Mouse (Mus musculus) forebrain, embryonic 16.5 days (tissue): ENCODE results near the gene Dnmbp. TPM values are rescaled to one million over a fixed set of nuclear protein-coding genes. Genes with fewer than 3 reads are reported as not detected.
A peak's percentile ranks its signal among the peaks of the same experiment; 100 is the strongest.

Experiments used
- ATAC-seq: fragments of 200-750 bp; cut with Nextera tagmentation; 2 replicates; pipeline ENCODE4 v1.8.0; 2017; ENCODE audit warnings: mild to moderate bottlenecking, moderate library complexity
- H3K27ac ChIP-seq: fragments of 300-500 bp; sonication (generic); 2 replicates; pipeline ENCODE4 v1.5.1; 2014; ENCODE audit warnings: low read length, control low read depth
- H3K27me3 ChIP-seq: fragments of 300-500 bp; sonication (generic); replicated peaks from 2 replicates; pipeline ENCODE4 v1.6.1; 2014; ENCODE audit warnings: low read length; ENCODE audit not compliant: control insufficient read depth, insufficient read depth
- H3K36me3 ChIP-seq: fragments of 300-500 bp; sonication (generic); 2 replicates; pipeline ENCODE4 v1.6.1; 2014; ENCODE audit not compliant: control insufficient read depth, insufficient read depth
- H3K4me1 ChIP-seq: fragments of 300-500 bp; sonication (generic); replicated peaks from 2 replicates; pipeline ENCODE4 v1.6.1; 2014; ENCODE audit warnings: low read length; ENCODE audit not compliant: control insufficient read depth, insufficient read depth
- H3K4me2 ChIP-seq: fragments of 300-500 bp; sonication (generic); 2 replicates; pipeline ENCODE4 v1.6.1; 2014; ENCODE audit warnings: mild to moderate bottlenecking, low read length, control low read depth
- H3K4me3 ChIP-seq: fragments of 300-500 bp; sonication (generic); replicated peaks from 2 replicates; pipeline ENCODE4 v1.5.1; 2014; ENCODE audit warnings: mild to moderate bottlenecking, low read length, control low read depth
- H3K9ac ChIP-seq: fragments of 300-500 bp; sonication (generic); replicated peaks from 2 replicates; pipeline ENCODE4 v1.6.1; 2014; ENCODE audit warnings: low read depth, low read length, control low read depth
- H3K9me3 ChIP-seq: fragments of 300-500 bp; sonication (generic); 2 replicates; pipeline ENCODE4 v1.6.1; 2016; ENCODE audit warnings: low read length; ENCODE audit not compliant: control insufficient read depth
- WGBS: fragments of 180-500 bp; shearing (Covaris S2); extraction: QIAGEN DNeasy Blood & Tissue Kit; methylation state at CpG from one replicate; pipeline ENCODE4 v1.1.7; 2014; 5-methylcytosine and 5-hydroxymethylcytosine counted together
- polyA plus RNA-seq: library from polyadenylated mRNA; unstranded; fragments of >200 nt; fragmentation: Nextera tagmentation; extraction: Ambion mirVana; gene quantifications from 2 replicates; pipeline ENCODE4 v1.2.1, GENCODE M21; 2015

Gene Dnmbp
- polyA plus RNA-seq, 1 experiment from 2014 or later = 7.3 TPM

DNA sequence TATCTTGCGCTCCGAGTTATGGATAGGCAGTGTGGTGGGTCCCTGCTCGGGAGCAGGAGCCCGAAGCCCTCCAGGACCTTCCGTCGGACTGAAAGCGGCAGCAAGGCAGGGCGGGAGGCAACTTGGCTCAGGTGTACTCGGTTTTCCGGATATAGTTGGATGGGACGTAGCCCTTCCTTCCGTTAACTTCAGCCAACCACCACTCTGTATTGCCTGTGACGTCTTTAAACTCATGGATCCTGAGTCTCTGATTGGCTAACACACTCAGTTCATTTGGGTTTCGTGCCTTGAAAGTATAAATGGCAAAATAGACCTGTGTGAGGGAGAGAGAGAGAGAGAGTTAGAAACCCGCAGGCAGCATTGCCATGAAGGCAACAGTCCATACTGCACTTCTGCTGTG is 92.0 kb downstream of the Dnmbp start:
- peaks cover 6% of the 10 kb centered on the region for H3K36me3 ChIP-seq
- H3K27me3 ChIP-seq = no peaks in the 10 kb centered on the region
- WGBS = 94% methylated on average over 15 of the region's 15 CpGs

DNA sequence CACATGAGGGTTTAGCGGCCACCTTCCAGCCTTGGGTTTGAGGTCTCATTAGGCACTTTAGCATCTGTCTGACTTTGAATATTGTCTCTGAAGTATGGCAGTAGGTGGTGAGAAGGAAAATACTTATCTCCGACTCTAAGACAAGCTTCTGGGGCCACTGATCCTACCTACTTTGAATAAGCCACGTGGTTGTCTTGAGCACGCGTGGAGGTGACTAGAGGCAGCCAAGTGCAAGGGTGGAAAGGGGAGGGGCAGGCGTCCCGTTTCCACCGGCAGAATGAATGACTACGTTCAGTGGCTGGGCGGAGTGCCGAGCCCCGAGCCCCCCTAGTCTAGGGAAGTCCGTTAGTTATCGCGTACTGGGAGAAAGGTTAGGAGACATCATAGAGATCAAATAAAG is 92.9 kb downstream of the Dnmbp start:
- H3K4me1 ChIP-seq = no peaks in the 10 kb centered on the region
- no peak for ATAC-seq
- H3K4me2 ChIP-seq = no peak overlapping the region
- WGBS = 89% methylated on average over 15 of the region's 15 CpGs
- H3K9me3 ChIP-seq = no peaks in the 10 kb centered on the region
- no peak overlapping the region for H3K4me3 ChIP-seq
- H3K36me3 ChIP-seq = peaks cover 6% of the 10 kb centered on the region
- no peak overlapping the region for H3K27ac ChIP-seq
- no peaks in the 10 kb centered on the region for H3K27me3 ChIP-seq
- H3K9ac ChIP-seq = no peak overlapping the region

More for the DNA sequence above, 92.0 kb downstream of the Dnmbp start:
- no peak overlapping the region for H3K4me2 ChIP-seq
- no peak overlapping the region for H3K9ac ChIP-seq
- no peak overlapping the region for H3K27ac ChIP-seq
- no peak overlapping the region for H3K4me3 ChIP-seq
- H3K4me1 ChIP-seq = no peaks in the 10 kb centered on the region
- no peaks in the 10 kb centered on the region for H3K9me3 ChIP-seq
- ATAC-seq = no peak

DNA sequence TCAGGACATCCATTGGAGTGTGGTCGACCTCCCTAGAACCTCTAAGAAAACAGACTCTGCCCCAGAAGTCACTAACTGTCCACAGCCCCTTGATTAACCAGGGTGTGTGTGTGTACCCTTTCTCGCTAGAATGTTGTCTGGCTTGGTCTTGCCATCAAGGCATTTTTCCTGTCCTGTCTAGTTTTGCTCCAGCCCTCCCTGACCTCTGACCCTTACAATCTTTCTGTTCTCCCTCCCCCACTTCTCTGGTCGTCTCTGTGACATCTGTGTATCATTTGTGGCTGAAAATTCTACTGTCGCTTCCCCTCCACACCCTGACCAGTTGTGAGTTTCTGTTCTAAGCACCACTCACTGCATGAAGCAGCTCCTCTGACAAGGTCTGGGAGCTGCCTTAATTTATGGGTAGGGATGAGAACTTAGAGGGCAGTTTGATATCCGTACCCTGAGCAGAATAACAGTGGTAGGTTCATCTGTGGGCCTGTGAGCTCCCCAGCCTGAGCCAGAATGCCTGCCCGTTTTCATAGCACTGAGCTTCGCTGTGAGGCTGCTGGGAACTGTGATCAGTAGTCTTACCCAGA is 94.6 kb downstream of the Dnmbp start:
- H3K4me3 ChIP-seq = no peak overlapping the region
- H3K9ac ChIP-seq = no peak overlapping the region
- H3K36me3 ChIP-seq = peaks cover 6% of the 10 kb centered on the region
- no peaks in the 10 kb centered on the region for H3K9me3 ChIP-seq
- 72% methylated on average over 7 of the region's 7 CpGs for WGBS
- H3K27me3 ChIP-seq = no peaks in the 10 kb centered on the region
- no peak overlapping the region for H3K27ac ChIP-seq
- no peak overlapping the region for H3K4me2 ChIP-seq
- ATAC-seq = no peak
- H3K4me1 ChIP-seq = no peaks in the 10 kb centered on the region

DNA sequence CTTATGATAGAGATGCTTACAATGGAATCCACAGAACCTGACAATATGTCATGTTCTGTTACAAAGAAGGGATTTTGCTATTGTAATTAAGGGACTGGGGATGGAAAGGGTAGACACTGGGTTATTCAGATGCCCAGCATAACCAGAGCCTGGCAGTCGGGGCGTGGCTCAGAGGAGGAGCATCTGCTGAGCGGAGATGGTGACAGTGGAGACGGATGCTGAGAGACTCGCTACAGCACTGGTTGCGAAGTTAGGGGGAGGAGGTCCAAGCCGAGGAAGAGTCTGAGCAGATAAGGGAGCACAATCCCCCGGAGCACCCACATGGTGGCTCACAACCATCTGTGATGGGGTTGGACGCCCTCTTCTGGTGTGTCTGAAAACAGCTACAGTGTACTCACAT is 96.8 kb downstream of the Dnmbp start:
- H3K4me3 ChIP-seq = no peak overlapping the region
- no peaks in the 10 kb centered on the region for H3K27me3 ChIP-seq
- ATAC-seq = no peak
- no peak overlapping the region for H3K9ac ChIP-seq
- H3K9me3 ChIP-seq = no peaks in the 10 kb centered on the region
- no peak overlapping the region for H3K4me2 ChIP-seq
- H3K27ac ChIP-seq = no peak overlapping the region
- WGBS = 85% methylated on average over 9 of the region's 9 CpGs
- H3K36me3 ChIP-seq = no peaks in the 10 kb centered on the region
- H3K4me1 ChIP-seq = no peaks in the 10 kb centered on the region

DNA sequence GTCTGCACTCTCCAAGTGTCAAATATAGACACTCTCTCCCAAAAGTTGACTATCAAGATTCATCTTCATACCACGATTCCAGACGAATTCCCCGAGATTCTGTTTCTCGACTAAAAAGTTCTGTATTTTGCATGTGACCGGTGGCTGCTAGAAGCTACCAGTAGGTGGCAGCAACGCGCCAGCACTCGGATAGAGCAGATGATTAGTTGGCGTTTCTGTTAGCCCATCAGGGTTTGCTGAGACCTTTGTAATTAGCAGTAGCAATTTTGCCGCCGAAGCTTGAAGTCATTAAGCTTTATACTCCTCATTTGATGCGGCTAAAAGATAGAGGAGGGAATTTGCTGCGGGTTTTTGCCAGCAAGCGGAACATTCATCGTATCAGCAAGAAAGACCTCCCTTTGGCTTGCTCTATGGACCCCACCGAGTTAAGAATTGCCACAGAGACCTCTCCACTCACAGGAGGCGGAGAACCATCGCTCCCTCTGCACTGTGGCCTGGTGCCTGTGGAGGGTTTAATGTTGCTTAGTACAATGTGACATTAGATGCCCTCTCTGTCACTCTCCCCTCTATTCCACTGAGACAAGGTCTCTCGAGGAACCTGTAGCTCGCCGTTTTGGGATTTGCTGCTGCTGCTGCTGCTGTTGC is 107.4 kb downstream of the Dnmbp start:
- peaks cover 3% of the 10 kb centered on the region; the same call in 1 of the 2 replicates for H3K27me3 ChIP-seq
- no peaks in the 10 kb centered on the region for H3K9me3 ChIP-seq
- ATAC-seq = peak; percentile 71; the same call in 1 of the 2 replicates
- no peak overlapping the region for H3K4me3 ChIP-seq
- no peak overlapping the region for H3K4me2 ChIP-seq
- H3K4me1 ChIP-seq = no peaks in the 10 kb centered on the region
- no peaks in the 10 kb centered on the region for H3K36me3 ChIP-seq
- H3K9ac ChIP-seq = no peak overlapping the region
- WGBS = 24% methylated on average over 21 of the region's 21 CpGs
- no peak overlapping the region for H3K27ac ChIP-seq

DNA sequence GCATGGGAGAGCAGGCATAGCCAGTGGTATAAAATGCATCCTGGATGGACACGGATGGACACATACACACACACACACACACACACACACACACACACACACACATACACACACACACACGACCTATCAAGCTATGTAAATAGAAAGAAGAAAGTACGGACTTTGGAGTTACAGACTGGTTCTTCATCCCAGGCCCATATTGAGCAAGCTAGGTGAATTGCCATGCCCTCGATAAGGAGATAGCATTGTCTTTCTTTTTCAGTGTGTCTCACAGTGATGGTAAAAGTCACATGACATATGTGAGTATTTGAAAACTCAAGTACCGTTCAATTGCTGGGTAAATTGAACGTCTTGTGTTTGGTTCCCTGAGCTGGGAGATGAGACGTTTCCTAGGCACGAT is 113.1 kb downstream of the Dnmbp start:
- Histone ChIP-seq H3K27me3 (peaks cover 3% of the 10 kb centered on the region; the same call in 1 of the 2 replicates), H3K27ac (no peak overlapping the region), H3K36me3 (no peaks in the 10 kb centered on the region), H3K9me3 (no peaks in the 10 kb centered on the region), H3K4me2 (no peak overlapping the region), H3K4me1 (no peaks in the 10 kb centered on the region), H3K9ac (no peak overlapping the region), H3K4me3 (no peak overlapping the region)
- ATAC-seq = no peak
- WGBS = 77% methylated on average over 8 of the region's 8 CpGs

DNA sequence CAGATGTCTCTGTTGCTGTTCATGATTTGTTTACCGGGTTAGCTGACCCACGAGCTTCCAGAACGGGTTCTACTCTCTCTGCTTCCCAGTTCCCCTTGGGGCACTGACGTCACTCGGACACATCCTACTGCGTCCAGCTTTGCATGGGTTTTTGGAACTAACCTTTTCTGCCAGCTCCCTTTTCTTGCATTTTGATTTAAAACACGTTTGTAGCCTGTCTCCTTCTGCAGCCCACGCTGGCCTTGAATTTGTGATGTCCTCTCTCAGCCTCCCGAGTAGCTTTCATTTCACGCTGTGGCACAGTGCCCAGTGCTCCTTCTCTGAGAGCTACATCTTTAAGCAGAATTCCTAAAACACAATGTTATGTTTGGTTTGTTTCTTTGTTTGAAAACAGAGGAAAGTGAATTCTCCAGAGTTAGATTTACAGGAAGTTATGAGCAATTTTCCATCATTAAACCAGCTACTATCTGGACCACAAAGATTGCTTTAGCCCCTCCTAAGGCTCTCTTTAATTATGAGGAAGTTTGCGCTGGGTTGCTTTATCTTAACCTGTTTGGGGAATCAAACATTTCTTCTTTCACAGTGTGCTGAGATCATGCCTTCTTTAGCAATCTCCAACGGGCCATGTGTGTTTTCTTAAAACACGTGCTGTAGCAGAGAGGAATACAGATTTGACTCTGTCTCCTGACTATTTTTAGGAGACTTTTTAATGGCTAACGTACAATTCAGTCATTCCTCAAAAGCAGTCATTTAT is 124.2 kb downstream of the Dnmbp start:
- Histone ChIP-seq H3K27me3 (no peaks in the 10 kb centered on the region), H3K36me3 (no peaks in the 10 kb centered on the region), H3K4me1 (no peaks in the 10 kb centered on the region), H3K9me3 (no peaks in the 10 kb centered on the region), H3K27ac (no peak overlapping the region), H3K9ac (no peak overlapping the region), H3K4me3 (no peak overlapping the region), H3K4me2 (peak overlapping the region; percentile 7; the same call in 1 of the 2 replicates)
- 63% methylated on average over 14 of the region's 14 CpGs for WGBS
- no peak for ATAC-seq

DNA sequence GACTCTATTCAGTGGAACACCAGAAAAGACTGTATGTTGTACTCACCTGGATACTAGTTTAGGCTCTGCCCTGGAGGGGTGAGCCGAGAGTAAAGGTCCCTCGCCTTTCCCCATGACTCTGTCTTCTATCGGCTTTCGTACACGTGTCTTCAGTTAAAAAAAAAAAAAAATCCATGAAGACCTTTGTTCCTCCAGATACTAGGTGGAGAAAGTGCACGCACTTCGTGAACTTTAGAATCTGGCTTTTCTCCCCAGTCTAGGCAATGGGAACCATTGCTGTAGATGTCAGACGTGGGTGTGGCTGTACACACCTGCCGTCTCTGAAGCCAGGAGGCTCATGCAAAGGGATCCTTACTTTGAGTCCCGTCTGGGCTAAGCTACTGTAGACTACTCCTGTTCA is 126.7 kb downstream of the Dnmbp start:
- no peak overlapping the region for H3K9ac ChIP-seq
- no peak overlapping the region for H3K4me3 ChIP-seq
- WGBS = 89% methylated on average over 10 of the region's 10 CpGs
- H3K4me1 ChIP-seq = no peaks in the 10 kb centered on the region
- ATAC-seq = no peak
- H3K36me3 ChIP-seq = no peaks in the 10 kb centered on the region
- H3K27ac ChIP-seq = no peak overlapping the region
- no peaks in the 10 kb centered on the region for H3K9me3 ChIP-seq
- no peak overlapping the region for H3K4me2 ChIP-seq
- no peaks in the 10 kb centered on the region for H3K27me3 ChIP-seq

DNA sequence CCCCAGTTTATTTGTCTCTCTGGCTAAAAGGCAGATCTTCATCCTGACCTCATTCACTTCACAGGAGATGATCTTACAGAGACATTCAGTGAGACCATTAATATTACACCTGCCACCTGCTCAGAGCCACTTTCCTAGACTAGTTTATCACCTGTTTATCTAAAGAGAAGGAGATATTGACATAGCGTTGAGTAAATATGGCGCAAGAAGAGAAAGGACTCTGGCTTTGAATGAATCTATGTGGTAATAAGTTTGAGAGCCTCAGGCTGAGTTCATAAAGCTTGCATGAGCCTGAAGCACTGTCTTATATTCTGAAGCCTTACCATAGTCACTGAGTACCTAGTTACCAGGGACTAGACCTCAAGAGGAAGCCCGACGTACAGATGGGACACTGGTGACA is 128.6 kb downstream of the Dnmbp start:
- H3K4me3 ChIP-seq = no peak overlapping the region
- WGBS = 94% methylated on average over 4 of the region's 4 CpGs
- no peaks in the 10 kb centered on the region for H3K27me3 ChIP-seq
- H3K4me2 ChIP-seq = no peak overlapping the region
- H3K36me3 ChIP-seq = no peaks in the 10 kb centered on the region
- no peaks in the 10 kb centered on the region for H3K9me3 ChIP-seq
- no peak for ATAC-seq
- H3K27ac ChIP-seq = no peak overlapping the region
- H3K4me1 ChIP-seq = no peaks in the 10 kb centered on the region
- no peak overlapping the region for H3K9ac ChIP-seq
